8 mouse cellular contexts compared by ENCODE assay signal in genomic region chr7:93080731-93081430, GRCm38 (mm10). TPM values are rescaled to one million over a fixed set of nuclear protein-coding genes. Genes with fewer than 3 reads are reported as not detected.
DNase-seq lines count a peak whose midpoint lies in the region; ATAC-seq lines count a peak whose summit lies in the region.

No protein-coding gene starts in this region.

- peak; percentile 8 for DNase-seq in adrenal gland, adult 8-10 months
- no peak for DNase-seq in adrenal gland, adult 2 months
- peak; percentile 54 for DNase-seq in retina, embryonic 14.5 days (ENCODE audit: low spot score)
- no peak for DNase-seq in retina, postnatal 1 day
- no peak for DNase-seq in spleen, adult 12 weeks (ENCODE audit: low spot score)
- no peak for DNase-seq in spleen, postnatal 36 days (ENCODE audit: low spot score in 2 of 2)

- ATAC-seq in hematopoietic stem cell, adult 5-6 weeks (replicated peaks in 1 of 2; ENCODE audit: insufficient read depth in 1 of 2, low FRiP score in 2 of 2, low TSS enrichment in 1 of 2, low read depth in 1 of 2, poor library complexity in 2 of 2, severe bottlenecking in 2 of 2), result peak; percentile 13 to 23; a peak in 3 of 4 replicates
- ATAC-seq in megakaryocyte progenitor cell, adult 5-6 weeks (replicated peaks; ENCODE audit: poor library complexity), result peak; percentile 27

RNA-seq across cellular contexts. Expression of gene Fam181b, which starts 1.2 kb away (rescaled TPM):
- total RNA-seq in adrenal gland, adult 8-10 months (2022), result 1 to 10 TPM; 2.6 to 9.5 (median 6.3) TPM
- 1 to 10 TPM; 1.4 to 6.3 TPM for total RNA-seq in adrenal gland, adult 2 months (2021)
- polyA plus RNA-seq in adrenal gland, adult 2 months (2012; rRNA removed), result 10.8 and 19.8 TPM in 2 replicates
- total RNA-seq in hematopoietic stem cell, adult 5-6 weeks (2017), result 1.0 and 1.6 TPM in 2 replicates
- not detected in 2 replicates for total RNA-seq in megakaryocyte progenitor cell, adult 5-6 weeks (2015)
- not detected in 2 replicates for total RNA-seq in megakaryocyte progenitor cell, adult 5-6 weeks (2017)

Comparison
In these comparisons a context has a peak if more than half of its experiments do, and no peak if none do; other contexts are left out.
1. DNase-seq: peak in adrenal gland, adult 8-10 months (single experiment) and retina, embryonic 14.5 days (single experiment); none in adrenal gland, adult 2 months (single experiment), retina, postnatal 1 day (single experiment), spleen, adult 12 weeks (single experiment) and spleen, postnatal 36 days (0 of 2).